Mouse (Mus musculus) erythroblast, embryonic 14.5 days (primary cell): ENCODE data around the gene Prkcsh. TPM values are rescaled to one million over a fixed set of nuclear protein-coding genes. Genes with fewer than 3 reads are reported as not detected.

Experiments used
- H3K27me3 ChIP-seq: 2 replicates; pipeline ENCODE4 v1.6.1; 2012; ENCODE audit warnings: inconsistent platforms; ENCODE audit not compliant: control insufficient read depth
- H3K36me3 ChIP-seq: 2 replicates; pipeline ENCODE4 v1.6.1; 2012; ENCODE audit warnings: mild to moderate bottlenecking, inconsistent platforms; ENCODE audit not compliant: control insufficient read depth
- H3K4me1 ChIP-seq: 2 replicates; pipeline ENCODE4 v1.6.1; 2012; ENCODE audit warnings: inconsistent platforms; ENCODE audit not compliant: control insufficient read depth
- H3K4me3 ChIP-seq: replicated peaks from 2 replicates; pipeline ENCODE3; 2012; ENCODE audit warnings: moderate library complexity, mild to moderate bottlenecking, inconsistent platforms
- H3K9me3 ChIP-seq: 2 replicates; pipeline ENCODE4 v1.6.1; 2012; ENCODE audit warnings: low read length, inconsistent platforms, mixed read lengths; ENCODE audit not compliant: control insufficient read depth
- GATA1 ChIP-seq: IDR thresholded peaks from 2 replicates; pipeline ENCODE4 v1.6.1; 2012; ENCODE audit warnings: low read length, inconsistent platforms, mixed read lengths
- TAL1 ChIP-seq: IDR thresholded peaks from 3 replicates; pipeline ENCODE4 v1.6.1; 2012; ENCODE audit warnings: low read length, inconsistent platforms, mixed read lengths
- polyA plus RNA-seq: library from polyadenylated mRNA; stranded (reverse); fragments of >175 nt; gene quantifications from 2 replicates; pipeline ENCODE4 v1.2.3, GENCODE M21; 2012

Prkcsh gene
- polyA plus RNA-seq, 1 experiment = 9.9 TPM

GRCm38 (mm10) chr9:22024592-22024991 is 22.0 kb downstream of the Prkcsh start:
- Histone ChIP-seq H3K27me3 (peaks cover 3% of the 10 kb centered on the region; the same call in 1 of the 2 replicates), H3K36me3 (no peaks in the 10 kb centered on the region), H3K9me3 (no peaks in the 10 kb centered on the region), H3K4me3 (no peak overlapping the region), H3K4me1 (peaks cover 2% of the 10 kb centered on the region; the same call in 1 of the 2 replicates)
- TF ChIP-seq TAL1 (no peak), GATA1 (no peak)

- Histone ChIP-seq H3K4me3 (no peak overlapping the region), H3K36me3 (no peaks in the 10 kb centered on the region), H3K27me3 (peaks cover 3% of the 10 kb centered on the region), H3K9me3 (no peaks in the 10 kb centered on the region), H3K4me1 (peaks cover 2% of the 10 kb centered on the region; the same call in 1 of the 2 replicates)
- TF ChIP-seq TAL1 = no peak
- TF ChIP-seq GATA1 = no peak
Measured at GRCm38 (mm10) chr9:22028467-22028866, 25.9 kb downstream of the Prkcsh start.

GRCm38 (mm10) chr9:22030386-22030785 is 27.8 kb downstream of the Prkcsh start:
- TF ChIP-seq GATA1 (no peak), TAL1 (no peak)
- no peak overlapping the region for H3K4me3 ChIP-seq
- peaks cover 3% of the 10 kb centered on the region for H3K27me3 ChIP-seq
- peaks cover 2% of the 10 kb centered on the region; the same call in 1 of the 2 replicates for H3K4me1 ChIP-seq
- H3K36me3 ChIP-seq = no peaks in the 10 kb centered on the region
- no peaks in the 10 kb centered on the region for H3K9me3 ChIP-seq

- TF ChIP-seq TAL1 = no peak
- no peak for TF ChIP-seq GATA1
Measured at GRCm38 (mm10) chr9:22035300-22036044, 32.9 kb downstream of the Prkcsh start.

DNA sequence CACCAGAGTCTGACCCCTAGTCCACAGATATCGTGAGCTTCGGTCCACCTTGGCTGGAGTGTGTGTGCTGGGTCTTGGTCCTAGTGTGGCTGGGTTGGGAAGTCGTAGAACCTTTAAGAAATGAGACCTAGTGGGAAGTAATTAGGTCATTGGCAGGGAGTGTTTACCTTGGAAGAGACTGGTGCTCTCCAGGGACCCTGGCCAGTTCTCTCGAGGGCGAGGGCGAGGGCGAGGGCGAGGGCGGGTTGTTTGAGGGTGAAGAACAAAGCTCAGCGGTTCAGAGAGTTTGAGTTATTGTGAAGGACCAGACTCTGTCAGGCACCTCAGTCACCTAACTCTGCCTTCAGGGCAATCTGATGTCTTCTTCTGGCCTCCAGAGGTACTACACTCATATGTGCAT is 35.2 kb downstream of the Prkcsh start:
- TF ChIP-seq GATA1 (no peak), TAL1 (no peak)
- Histone ChIP-seq H3K4me3 (no peak overlapping the region), H3K9me3 (peaks cover 4% of the 10 kb centered on the region), H3K4me1 (no peaks in the 10 kb centered on the region), H3K36me3 (no peaks in the 10 kb centered on the region), H3K27me3 (peaks cover 9% of the 10 kb centered on the region)

More at GRCm38 (mm10) chr9:22035300-22036044, 32.9 kb downstream of the Prkcsh start:
- Histone ChIP-seq H3K4me1 (no peaks in the 10 kb centered on the region), H3K27me3 (peaks cover 5% of the 10 kb centered on the region), H3K36me3 (no peaks in the 10 kb centered on the region), H3K4me3 (no peak overlapping the region), H3K9me3 (peaks cover 3% of the 10 kb centered on the region)

GRCm38 (mm10) chr9:22041832-22042231 is 39.2 kb downstream of the Prkcsh start:
- Histone ChIP-seq H3K36me3 (no peaks in the 10 kb centered on the region), H3K4me3 (no peak overlapping the region), H3K4me1 (no peaks in the 10 kb centered on the region), H3K9me3 (peaks cover 4% of the 10 kb centered on the region), H3K27me3 (peaks cover 17% of the 10 kb centered on the region)
- TF ChIP-seq GATA1 = no peak
- no peak for TF ChIP-seq TAL1

GRCm38 (mm10) chr9:22047329-22047728 is 44.7 kb downstream of the Prkcsh start:
- H3K4me3 ChIP-seq = no peak overlapping the region
- peaks cover 22% of the 10 kb centered on the region for H3K9me3 ChIP-seq
- no peak for TF ChIP-seq TAL1
- TF ChIP-seq GATA1 = no peak
- peaks cover 63% of the 10 kb centered on the region for H3K27me3 ChIP-seq
- H3K4me1 ChIP-seq = peaks cover 32% of the 10 kb centered on the region
- H3K36me3 ChIP-seq = no peaks in the 10 kb centered on the region

DNA sequence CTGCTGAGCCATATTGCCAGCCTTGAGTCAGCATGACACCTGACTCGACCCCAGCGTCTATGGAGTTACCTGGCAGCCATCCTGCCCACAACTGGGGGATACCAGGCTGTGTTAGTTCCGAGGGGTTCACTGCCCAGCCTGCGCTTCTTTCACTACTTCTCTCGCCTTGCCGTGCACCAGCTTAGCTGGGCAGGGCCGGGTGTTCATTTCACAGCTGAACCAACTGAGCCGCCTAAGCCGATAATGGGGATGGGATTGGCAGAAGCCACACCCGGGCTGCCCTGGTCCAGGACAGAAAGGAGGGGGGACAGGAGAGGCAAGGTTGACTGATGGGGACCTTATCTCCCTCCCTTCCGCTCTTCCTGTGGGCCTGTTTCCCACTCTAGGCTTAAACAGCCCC is 46.7 kb downstream of the Prkcsh start:
- no peak overlapping the region for H3K4me3 ChIP-seq
- H3K27me3 ChIP-seq = peaks cover 81% of the 10 kb centered on the region
- H3K4me1 ChIP-seq = peaks cover 33% of the 10 kb centered on the region
- H3K36me3 ChIP-seq = no peaks in the 10 kb centered on the region
- H3K9me3 ChIP-seq = peaks cover 22% of the 10 kb centered on the region
- no peak for TF ChIP-seq GATA1
- TF ChIP-seq TAL1 = no peak

GRCm38 (mm10) chr9:22049721-22050270 is 47.2 kb downstream of the Prkcsh start:
- TF ChIP-seq TAL1 = no peak
- no peak for TF ChIP-seq GATA1
- peaks cover 24% of the 10 kb centered on the region for H3K9me3 ChIP-seq
- H3K4me3 ChIP-seq = no peak overlapping the region
- H3K36me3 ChIP-seq = no peaks in the 10 kb centered on the region
- H3K27me3 ChIP-seq = peaks cover 86% of the 10 kb centered on the region
- H3K4me1 ChIP-seq = peaks cover 38% of the 10 kb centered on the region
